Mouse (Mus musculus): ENCODE measurements around the gene Dnah11. TPM values are rescaled to one million over a fixed set of nuclear protein-coding genes. Genes with fewer than 3 reads are reported as not detected.
A peak's percentile ranks its signal among the peaks of the same experiment; 100 is the strongest.

The Dnah11 gene
- polyA plus RNA-seq, 1 experiment, result 1.2 TPM

DNA sequence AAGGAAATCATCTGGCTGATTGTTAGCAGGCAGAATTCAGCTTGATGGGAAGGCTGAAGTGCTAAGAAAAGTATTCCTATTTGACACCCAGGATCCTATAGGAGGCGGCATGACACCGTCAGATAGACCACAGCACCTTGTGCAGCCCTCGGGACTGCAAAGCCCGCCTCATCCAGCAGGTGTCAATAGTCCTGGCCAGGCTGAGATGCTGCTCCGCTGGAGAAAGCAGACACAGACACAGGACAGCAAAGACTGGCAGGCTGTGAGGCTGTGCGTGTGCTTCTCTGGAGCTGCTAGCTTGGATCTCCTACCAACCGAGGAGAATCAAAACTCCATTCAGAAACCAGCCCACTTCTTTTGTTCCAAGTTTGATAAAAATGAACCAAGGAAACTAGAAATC lies 205.3 kb downstream of the Dnah11 start:
- WGBS, result 2% methylated on average over 7 of the region's 7 CpGs
- H3K4me1 ChIP-seq (ENCODE audit: control insufficient read depth, insufficient read depth, low read length), result no peaks in the 10 kb centered on the region

DNA sequence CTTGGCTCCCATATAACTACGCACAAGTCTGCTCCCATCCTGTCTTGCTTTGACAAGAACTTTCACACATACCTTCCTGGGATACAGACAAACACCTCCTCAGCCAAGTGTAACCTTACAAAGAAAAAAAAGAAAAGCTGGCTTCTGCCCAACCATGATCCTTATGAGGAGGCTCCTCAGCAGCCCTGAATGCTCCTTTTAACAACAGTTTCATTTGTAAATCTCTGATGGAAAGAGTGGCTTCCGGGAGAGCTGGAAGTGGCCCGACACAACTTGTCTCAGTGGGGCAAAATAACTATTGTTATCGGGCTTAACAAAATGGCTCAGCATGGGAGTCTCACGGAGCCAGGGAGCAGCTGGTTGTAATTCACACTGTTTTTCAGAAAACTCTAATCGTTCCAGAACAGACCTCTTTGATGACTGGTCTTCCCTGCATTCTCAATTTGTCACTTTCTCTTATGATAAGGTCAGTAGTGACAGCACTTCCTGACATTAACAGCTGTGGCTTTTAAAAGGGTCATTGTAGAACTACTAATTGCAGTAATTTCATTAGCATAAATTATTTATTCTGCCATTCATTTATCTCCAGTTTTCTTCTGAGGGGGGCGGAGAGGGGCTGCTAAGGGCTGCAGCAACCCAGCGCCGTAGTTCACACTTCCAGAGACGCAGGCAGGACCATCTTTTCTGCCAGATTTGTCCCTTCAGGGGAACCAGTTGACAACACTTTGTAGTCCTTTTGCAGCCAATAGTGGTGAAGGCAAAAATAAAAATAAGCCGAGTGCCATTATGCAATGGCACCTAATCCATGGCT lies 209.6 kb downstream of the Dnah11 start:
- no peak for DNase-seq
- H3K4me3 ChIP-seq (ENCODE audit: insufficient read depth, low read depth, low read length), result no peak overlapping the region
- peaks cover 3% of the 10 kb centered on the region; the same call in 1 of the 2 replicates for H3K27me3 ChIP-seq (replicated peaks; ENCODE audit: control insufficient read depth, insufficient read depth, low read length)
- no peaks in the 10 kb centered on the region for H3K4me1 ChIP-seq (ENCODE audit: control insufficient read depth, insufficient read depth, low read length)
- no peak overlapping the region for H3K27ac ChIP-seq (ENCODE audit: insufficient read depth, low read depth, low read length)
- TF ChIP-seq POLR2A (IDR thresholded peaks at IDR 0.05; ENCODE audit: low read depth, low read length) (no peak), CTCF (conservative IDR thresholded peaks at IDR 0.05; ENCODE audit: insufficient read depth, insufficient read length, low read depth, low read length) (no peak)
- 25% methylated on average over 11 of the region's 11 CpGs for WGBS
- H3K36me3 ChIP-seq (ENCODE audit: control insufficient read depth, insufficient read depth, low read length), result no peaks in the 10 kb centered on the region

More for the DNA sequence above, 205.3 kb downstream of the Dnah11 start:
- TF ChIP-seq POLR2A (IDR thresholded peaks at IDR 0.05; ENCODE audit: low read depth, low read length) (no peak), CTCF (conservative IDR thresholded peaks at IDR 0.05; ENCODE audit: insufficient read depth, insufficient read length, low read depth, low read length) (peak; percentile 99)
- peaks cover 3% of the 10 kb centered on the region; the same call in 1 of the 2 replicates for H3K27me3 ChIP-seq (replicated peaks; ENCODE audit: control insufficient read depth, insufficient read depth, low read length)
- DNase-seq, result peak; percentile 83
- H3K36me3 ChIP-seq (ENCODE audit: control insufficient read depth, insufficient read depth, low read length), result no peaks in the 10 kb centered on the region
- H3K27ac ChIP-seq (ENCODE audit: insufficient read depth, low read depth, low read length), result no peak overlapping the region
- H3K4me3 ChIP-seq (ENCODE audit: insufficient read depth, low read depth, low read length), result no peak overlapping the region

DNA sequence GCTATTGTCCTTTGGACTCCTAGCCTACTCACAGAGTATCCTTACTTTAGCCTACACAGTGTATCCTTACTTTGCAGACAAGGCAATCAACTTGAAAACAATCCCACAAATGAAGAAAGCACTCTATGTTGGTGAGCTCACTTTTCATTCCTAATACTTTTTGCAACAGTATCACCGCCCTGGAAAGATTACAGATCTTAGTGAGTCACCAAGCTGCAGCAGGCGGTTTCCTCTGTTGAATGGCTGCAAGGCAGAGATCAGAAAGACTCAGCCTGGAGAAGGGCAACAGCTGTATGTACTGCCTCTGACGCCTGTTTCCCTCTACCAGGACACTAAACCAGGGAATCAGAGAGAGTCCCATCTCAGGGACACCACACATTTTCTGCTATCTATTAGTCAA lies 218.5 kb downstream of the Dnah11 start:
- Histone ChIP-seq H3K4me3 (ENCODE audit: insufficient read depth, low read depth, low read length) (no peak overlapping the region), H3K27me3 (replicated peaks; ENCODE audit: control insufficient read depth, insufficient read depth, low read length) (no peaks in the 10 kb centered on the region; the same call in 1 of the 2 replicates), H3K36me3 (ENCODE audit: control insufficient read depth, insufficient read depth, low read length) (no peaks in the 10 kb centered on the region), H3K4me1 (ENCODE audit: control insufficient read depth, insufficient read depth, low read length) (no peaks in the 10 kb centered on the region), H3K27ac (ENCODE audit: insufficient read depth, low read depth, low read length) (no peak overlapping the region)
- DNase-seq, result no peak
- 79% methylated on average over 3 of the region's 3 CpGs for WGBS
- TF ChIP-seq CTCF (conservative IDR thresholded peaks at IDR 0.05; ENCODE audit: insufficient read depth, insufficient read length, low read depth, low read length), result no peak
- no peak for TF ChIP-seq POLR2A (IDR thresholded peaks at IDR 0.05; ENCODE audit: low read depth, low read length)

DNA sequence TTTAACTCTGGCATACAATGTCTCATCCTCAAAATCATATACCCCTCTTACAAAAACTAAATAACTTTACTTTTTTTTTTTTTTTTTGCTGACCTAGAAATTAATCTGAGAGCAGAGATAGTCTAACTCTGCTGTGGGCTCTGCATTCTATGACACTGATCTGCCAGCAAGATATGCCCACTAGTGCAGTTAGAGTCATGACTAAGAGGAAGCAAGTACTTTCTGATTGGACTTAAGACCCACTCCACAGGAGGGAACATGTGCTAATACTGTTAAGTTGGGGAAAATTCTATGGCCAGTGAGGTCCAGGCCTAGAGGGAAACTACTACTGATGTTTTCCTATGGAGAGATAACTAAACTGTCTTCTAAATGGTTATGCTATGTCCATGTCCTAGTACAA lies 225.1 kb downstream of the Dnah11 start:
- Histone ChIP-seq H3K4me3 (ENCODE audit: insufficient read depth, low read depth, low read length) (no peak overlapping the region), H3K36me3 (ENCODE audit: control insufficient read depth, insufficient read depth, low read length) (no peaks in the 10 kb centered on the region), H3K27me3 (replicated peaks; ENCODE audit: control insufficient read depth, insufficient read depth, low read length) (no peaks in the 10 kb centered on the region), H3K4me1 (ENCODE audit: control insufficient read depth, insufficient read depth, low read length) (no peaks in the 10 kb centered on the region), H3K27ac (ENCODE audit: insufficient read depth, low read depth, low read length) (no peak overlapping the region)
- no peak for DNase-seq
- TF ChIP-seq CTCF (conservative IDR thresholded peaks at IDR 0.05; ENCODE audit: insufficient read depth, insufficient read length, low read depth, low read length) (no peak), POLR2A (IDR thresholded peaks at IDR 0.05; ENCODE audit: low read depth, low read length) (no peak)

DNA sequence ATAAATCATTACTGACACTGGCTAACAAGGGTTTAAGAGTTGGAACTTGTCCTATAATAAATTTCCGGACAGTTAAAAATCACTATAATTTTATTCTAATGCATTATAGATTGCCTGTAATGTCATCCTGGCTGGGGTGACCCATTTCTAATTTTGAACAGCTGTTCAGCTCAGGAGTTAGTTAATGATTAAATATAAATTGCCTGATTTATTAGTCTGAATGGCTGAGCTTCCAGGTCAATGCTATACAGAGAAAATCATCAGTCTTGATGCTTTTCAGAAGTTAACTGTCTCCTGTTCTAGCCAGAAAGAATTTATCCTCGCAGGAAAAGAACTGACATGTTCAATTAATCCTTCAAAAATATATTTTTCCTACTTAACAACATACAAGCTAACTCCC lies 236.1 kb downstream of the Dnah11 start:
- TF ChIP-seq CTCF (conservative IDR thresholded peaks at IDR 0.05; ENCODE audit: insufficient read depth, insufficient read length, low read depth, low read length) (no peak), POLR2A (IDR thresholded peaks at IDR 0.05; ENCODE audit: low read depth, low read length) (no peak)
- Histone ChIP-seq H3K4me1 (ENCODE audit: control insufficient read depth, insufficient read depth, low read length) (no peaks in the 10 kb centered on the region), H3K36me3 (ENCODE audit: control insufficient read depth, insufficient read depth, low read length) (no peaks in the 10 kb centered on the region), H3K27me3 (replicated peaks; ENCODE audit: control insufficient read depth, insufficient read depth, low read length) (no peaks in the 10 kb centered on the region), H3K4me3 (ENCODE audit: insufficient read depth, low read depth, low read length) (no peak overlapping the region), H3K27ac (ENCODE audit: insufficient read depth, low read depth, low read length) (no peak overlapping the region)
- WGBS, result 26% methylated on average over 2 of the region's 2 CpGs
- peak; percentile 9 for DNase-seq

DNA sequence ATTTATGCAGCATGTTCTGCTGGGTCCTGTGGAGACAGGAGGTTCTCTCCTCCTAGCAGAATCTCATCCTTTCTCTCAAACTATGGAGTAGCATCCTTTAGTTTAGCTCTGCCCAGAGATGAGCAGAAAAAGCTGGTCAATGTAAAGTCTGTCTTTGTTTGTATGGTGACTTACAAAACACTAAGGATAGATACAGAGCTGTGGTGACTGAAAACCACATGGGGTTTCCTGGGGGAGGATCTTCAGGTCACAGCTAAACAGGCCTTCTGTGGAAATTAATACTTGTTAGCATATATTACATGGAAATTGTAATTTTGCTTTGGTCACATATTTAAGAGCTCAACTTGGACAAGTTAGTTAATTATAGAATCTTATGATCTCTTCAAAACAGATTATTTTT lies 239.6 kb downstream of the Dnah11 start:
- DNase-seq, result no peak
- no peak overlapping the region for H3K27ac ChIP-seq (ENCODE audit: insufficient read depth, low read depth, low read length)
- H3K36me3 ChIP-seq (ENCODE audit: control insufficient read depth, insufficient read depth, low read length), result no peaks in the 10 kb centered on the region
- no peaks in the 10 kb centered on the region for H3K4me1 ChIP-seq (ENCODE audit: control insufficient read depth, insufficient read depth, low read length)
- H3K27me3 ChIP-seq (replicated peaks; ENCODE audit: control insufficient read depth, insufficient read depth, low read length), result no peaks in the 10 kb centered on the region
- TF ChIP-seq POLR2A (IDR thresholded peaks at IDR 0.05; ENCODE audit: low read depth, low read length), result no peak
- TF ChIP-seq CTCF (conservative IDR thresholded peaks at IDR 0.05; ENCODE audit: insufficient read depth, insufficient read length, low read depth, low read length), result no peak
- H3K4me3 ChIP-seq (ENCODE audit: insufficient read depth, low read depth, low read length), result no peak overlapping the region

DNA sequence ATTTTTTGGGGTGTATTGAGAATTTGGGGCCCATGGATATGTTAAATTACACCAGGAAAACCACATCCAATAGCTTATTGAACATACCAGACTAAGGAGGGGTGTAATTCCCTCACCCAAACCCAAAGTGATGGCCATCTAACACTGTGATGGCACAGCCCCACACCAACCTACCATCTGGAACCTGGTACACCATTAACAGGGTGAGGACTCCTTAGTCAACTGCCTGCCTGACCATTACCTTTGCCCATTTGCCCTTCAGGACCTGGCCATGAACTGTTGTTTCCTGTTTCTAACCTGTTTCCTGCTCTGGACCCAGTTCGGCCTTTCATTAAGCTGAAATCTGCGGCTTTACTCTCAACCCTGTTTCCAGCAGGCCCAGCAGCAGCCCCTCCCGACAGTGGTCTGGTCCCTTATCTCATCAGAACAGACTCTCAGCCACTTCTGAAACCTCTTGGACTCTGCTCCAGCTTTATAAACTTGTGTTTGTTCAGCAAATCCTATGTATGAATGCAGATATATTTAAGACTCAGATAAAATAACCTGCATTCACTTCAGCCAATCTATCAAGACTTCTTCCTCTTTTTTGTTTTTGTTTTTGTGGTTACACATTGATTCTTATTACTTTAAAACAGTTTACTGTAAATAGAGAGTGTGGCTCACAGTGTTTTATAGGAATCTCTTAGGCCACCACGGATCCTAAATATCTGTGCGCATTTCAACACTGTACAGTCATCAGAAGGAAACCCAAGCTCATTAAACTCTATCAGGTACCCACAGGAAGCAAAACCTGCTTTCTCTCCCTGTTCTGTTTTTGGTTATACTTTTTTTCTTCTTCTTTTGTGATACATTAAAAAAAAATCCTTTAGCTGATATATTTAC lies 251.8 kb downstream of the Dnah11 start:
- H3K27me3 ChIP-seq (replicated peaks; ENCODE audit: control insufficient read depth, insufficient read depth, low read length), result no peaks in the 10 kb centered on the region; the same call in 1 of the 2 replicates
- 56% methylated on average over 5 of the region's 5 CpGs for WGBS
- H3K4me3 ChIP-seq (ENCODE audit: insufficient read depth, low read depth, low read length), result no peak overlapping the region
- no peaks in the 10 kb centered on the region for H3K36me3 ChIP-seq (ENCODE audit: control insufficient read depth, insufficient read depth, low read length)
- H3K4me1 ChIP-seq (ENCODE audit: control insufficient read depth, insufficient read depth, low read length), result no peaks in the 10 kb centered on the region
- H3K27ac ChIP-seq (ENCODE audit: insufficient read depth, low read depth, low read length), result no peak overlapping the region
- TF ChIP-seq POLR2A (IDR thresholded peaks at IDR 0.05; ENCODE audit: low read depth, low read length) (no peak), CTCF (conservative IDR thresholded peaks at IDR 0.05; ENCODE audit: insufficient read depth, insufficient read length, low read depth, low read length) (no peak)
- DNase-seq, result no peak
